Mouse (Mus musculus) kidney, embryonic 15.5 days (tissue): ENCODE data around the gene Vamp5. TPM values are rescaled to one million over a fixed set of nuclear protein-coding genes. Genes with fewer than 3 reads are reported as not detected.

Source experiments
- ATAC-seq: fragments of 200-750 bp; cut with Nextera tagmentation; replicated peaks from 2 replicates; pipeline ENCODE4 v1.8.0; 2017; ENCODE audit warnings: moderate TSS enrichment; ENCODE audit not compliant: low FRiP score
- H3K27ac ChIP-seq: fragments of 300-500 bp; sonication (generic); 2 replicates; pipeline ENCODE4 v1.5.1; 2015; ENCODE audit warnings: mild to moderate bottlenecking, inconsistent platforms
- H3K27me3 ChIP-seq: fragments of 300-500 bp; sonication (generic); 2 replicates; pipeline ENCODE4 v1.6.1; 2015; ENCODE audit warnings: inconsistent platforms
- H3K36me3 ChIP-seq: fragments of 300-500 bp; sonication (generic); 2 replicates; pipeline ENCODE4 v1.6.1; 2015; ENCODE audit warnings: inconsistent platforms
- H3K4me1 ChIP-seq: fragments of 300-500 bp; sonication (generic); 2 replicates; pipeline ENCODE4 v1.6.1; 2015; ENCODE audit warnings: inconsistent platforms
- H3K4me2 ChIP-seq: fragments of 300-500 bp; sonication (generic); 2 replicates; pipeline ENCODE4 v1.6.1; 2015; ENCODE audit warnings: moderate library complexity, mild to moderate bottlenecking, inconsistent platforms
- H3K4me3 ChIP-seq: fragments of 300-500 bp; sonication (generic); replicated peaks from 2 replicates; pipeline ENCODE4 v1.5.1; 2015; ENCODE audit warnings: mild to moderate bottlenecking, inconsistent platforms
- H3K9ac ChIP-seq: fragments of 300-500 bp; sonication (generic); 2 replicates; pipeline ENCODE4 v1.6.1; 2015; ENCODE audit warnings: mild to moderate bottlenecking, inconsistent platforms
- H3K9me3 ChIP-seq: fragments of 300-500 bp; sonication (generic); replicated peaks from 2 replicates; pipeline ENCODE4 v1.6.1; 2016; ENCODE audit warnings: inconsistent platforms
- WGBS: fragments of 180-500 bp; shearing (Covaris S2); methylation state at CpG from one replicate; pipeline ENCODE4 v1.1.7; 2015; ENCODE audit warnings: mixed read lengths; 5-methylcytosine and 5-hydroxymethylcytosine counted together
- polyA plus RNA-seq: library from polyadenylated mRNA; unstranded; fragments of >200 nt; fragmentation: Nextera tagmentation; extraction: Ambion mirVana; gene quantifications from 2 replicates; pipeline ENCODE4 v1.2.1, GENCODE M21; 2015

Vamp5 gene
- polyA plus RNA-seq, 1 experiment from 2014 or later: 40.7 TPM

DNA sequence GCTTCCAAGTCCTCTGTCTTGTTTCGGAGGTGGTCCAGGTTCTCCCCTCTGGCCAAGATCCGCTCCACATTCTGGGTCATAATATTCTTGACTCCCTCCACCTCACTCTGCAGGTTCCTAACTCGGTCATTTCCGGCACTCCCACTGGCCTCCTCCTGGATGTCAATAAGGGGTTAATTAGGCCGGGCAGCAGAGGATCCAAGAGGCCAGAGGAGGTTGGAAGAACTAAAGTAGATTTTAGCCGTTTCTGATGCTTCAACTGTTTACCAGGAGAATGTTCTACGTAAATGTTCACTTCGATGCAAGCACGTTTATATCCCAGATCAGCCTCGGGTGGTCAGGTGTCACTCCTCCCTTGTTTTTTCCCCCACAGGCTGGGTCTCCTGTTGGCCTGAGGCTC is 8.0 kb upstream of the Vamp5 start:
- H3K27me3 ChIP-seq: no peaks in the 10 kb centered on the region
- peaks cover 37% of the 10 kb centered on the region for H3K36me3 ChIP-seq
- H3K4me1 ChIP-seq: peaks cover 43% of the 10 kb centered on the region
- H3K9me3 ChIP-seq: no peaks in the 10 kb centered on the region
- H3K9ac ChIP-seq: no peak overlapping the region
- ATAC-seq: no peak
- 0 out of 2 replicates have a peak overlapping the region, but pooled peaks have one; percentile 3 for H3K4me3 ChIP-seq
- 53% methylated on average over 10 of the region's 10 CpGs for WGBS
- H3K27ac ChIP-seq: no peak overlapping the region
- H3K4me2 ChIP-seq: peak overlapping the region; percentile 65; the same call in 1 of the 2 replicates

DNA sequence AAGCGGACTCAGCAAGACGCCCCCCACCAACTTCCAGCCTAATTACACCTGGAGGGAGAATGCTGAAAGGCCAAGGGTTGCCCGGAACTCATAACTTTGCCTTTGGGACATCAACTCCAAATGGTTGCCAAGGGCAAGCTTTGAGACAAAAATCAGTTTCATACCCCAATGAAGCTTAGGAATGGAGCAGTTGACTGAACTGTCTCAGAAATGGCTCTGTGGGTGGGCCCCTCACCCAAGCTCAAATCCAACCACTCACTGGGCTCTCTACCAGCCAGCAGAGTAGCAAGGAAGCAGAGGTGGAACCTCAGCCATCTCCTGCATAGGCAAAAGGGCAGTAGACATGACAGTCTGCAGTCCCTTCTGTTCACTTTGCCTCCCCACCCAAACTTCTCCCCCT is 7.5 kb upstream of the Vamp5 start:
- Histone ChIP-seq H3K4me3 (0 out of 2 replicates have a peak overlapping the region, but pooled peaks have one; percentile 3), H3K4me2 (0 out of 2 replicates have a peak overlapping the region, but pooled peaks have one; percentile 65), H3K36me3 (peaks cover 37% of the 10 kb centered on the region), H3K27me3 (no peaks in the 10 kb centered on the region), H3K9me3 (no peaks in the 10 kb centered on the region), H3K27ac (0 out of 2 replicates have a peak overlapping the region, but pooled peaks have one; percentile 32), H3K9ac (no peak overlapping the region), H3K4me1 (peaks cover 43% of the 10 kb centered on the region)
- ATAC-seq: no peak
- WGBS: 68% methylated on average over 3 of the region's 3 CpGs

DNA sequence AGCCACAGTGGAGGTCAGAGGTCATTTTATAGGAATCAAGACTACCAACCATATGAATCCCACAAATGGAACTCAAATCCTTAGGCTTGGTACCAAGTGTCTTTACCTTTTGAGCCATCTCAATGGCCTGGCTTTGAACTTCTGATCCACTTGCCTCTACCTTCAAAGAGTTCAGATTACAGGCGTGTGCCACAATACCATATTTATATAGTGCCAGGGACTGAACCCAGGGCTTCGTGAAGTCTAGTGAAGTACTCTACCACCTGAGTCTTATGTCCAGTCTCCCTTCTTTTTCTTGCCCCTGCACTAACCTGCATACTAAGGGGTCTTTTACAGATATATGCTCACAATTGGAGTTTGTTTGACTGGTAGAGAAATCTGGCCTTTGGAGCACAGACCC is 6.3 kb upstream of the Vamp5 start:
- H3K9me3 ChIP-seq: no peaks in the 10 kb centered on the region
- peaks cover 39% of the 10 kb centered on the region for H3K4me1 ChIP-seq
- ATAC-seq: no peak
- peaks cover 37% of the 10 kb centered on the region for H3K36me3 ChIP-seq
- H3K27ac ChIP-seq: no peak overlapping the region
- H3K4me3 ChIP-seq: no peak overlapping the region
- H3K27me3 ChIP-seq: no peaks in the 10 kb centered on the region
- WGBS: 88% methylated on average over 2 of the region's 2 CpGs
- no peak overlapping the region for H3K4me2 ChIP-seq
- no peak overlapping the region for H3K9ac ChIP-seq

DNA sequence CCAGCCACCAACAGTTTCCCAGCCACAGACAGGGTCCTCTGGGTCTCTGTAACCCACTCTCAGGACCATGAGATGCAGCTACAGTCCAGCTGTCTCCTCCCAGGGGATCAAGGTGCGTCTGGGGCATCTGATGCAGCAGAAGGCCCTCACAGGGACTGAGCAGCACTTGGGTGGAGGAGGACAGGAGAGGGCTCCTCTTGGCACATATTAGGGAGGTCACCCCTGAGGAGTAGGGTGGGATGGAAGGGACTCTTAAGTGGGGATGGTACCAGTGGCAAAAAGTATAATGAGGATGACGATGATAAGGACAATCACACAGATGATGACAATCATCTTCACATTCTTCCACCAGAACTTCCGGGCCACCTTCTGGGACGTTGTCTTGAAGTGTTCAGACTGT is 5.0 kb upstream of the Vamp5 start:
- H3K4me2 ChIP-seq: no peak overlapping the region
- peaks cover 31% of the 10 kb centered on the region for H3K4me1 ChIP-seq
- no peak for ATAC-seq
- H3K9ac ChIP-seq: no peak overlapping the region
- no peak overlapping the region for H3K4me3 ChIP-seq
- WGBS: 88% methylated on average over 4 of the region's 4 CpGs
- H3K9me3 ChIP-seq: no peaks in the 10 kb centered on the region
- no peaks in the 10 kb centered on the region for H3K27me3 ChIP-seq
- H3K27ac ChIP-seq: no peak overlapping the region
- H3K36me3 ChIP-seq: peaks cover 37% of the 10 kb centered on the region

DNA sequence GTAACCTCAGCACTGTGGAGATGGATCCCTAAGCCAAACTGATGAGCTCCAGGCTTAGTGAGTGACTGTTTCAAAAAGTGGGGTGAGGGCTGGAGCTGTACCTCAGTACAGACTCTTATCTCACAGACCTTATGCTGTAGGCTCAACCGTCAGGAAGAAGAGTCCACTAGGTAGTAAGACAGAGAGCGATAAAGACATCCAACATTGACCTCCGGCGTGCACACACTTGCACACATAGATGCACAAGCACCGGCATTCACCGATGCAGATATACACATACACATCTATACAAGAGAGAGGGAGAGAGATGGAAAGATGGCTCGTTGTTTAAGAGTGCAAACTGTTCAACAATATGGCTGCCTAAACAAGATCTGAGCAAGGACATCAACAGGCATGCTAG is 3.7 kb upstream of the Vamp5 start:
- WGBS: 95% methylated on average over 7 of the region's 7 CpGs

DNA sequence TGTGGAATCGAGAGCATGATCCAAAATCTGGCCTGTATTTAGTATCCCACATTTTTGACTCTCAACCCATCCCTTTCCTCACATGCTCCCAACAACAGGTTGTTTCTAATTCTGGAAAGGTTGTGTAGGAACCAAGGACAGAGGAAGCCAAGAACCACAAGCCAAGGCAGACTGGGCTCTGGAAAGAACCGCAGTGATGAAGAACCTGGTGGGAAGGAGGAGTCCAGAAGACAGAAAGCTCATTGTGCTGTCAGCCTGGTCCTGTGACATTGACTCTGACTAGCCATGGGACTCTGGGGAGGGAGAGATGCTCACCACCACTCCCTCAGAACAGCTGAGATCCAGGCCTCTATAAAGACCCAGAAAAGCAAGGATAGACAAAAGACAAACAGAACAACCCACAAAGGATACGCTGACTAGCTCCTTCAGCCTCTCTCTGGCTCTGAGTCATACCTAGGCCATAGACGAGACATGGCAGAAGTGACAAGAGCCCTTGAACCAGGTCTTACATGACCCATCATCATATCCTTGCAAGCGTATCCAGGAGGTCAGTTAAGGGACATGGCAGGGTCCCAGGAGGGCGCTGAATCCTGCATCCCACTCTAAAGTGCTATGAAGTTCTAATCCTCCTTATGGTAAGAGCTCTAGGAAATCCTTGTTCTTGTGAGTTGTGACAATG is 3.0 kb upstream of the Vamp5 start:
- H3K9me3 ChIP-seq: no peaks in the 10 kb centered on the region
- no peak overlapping the region for H3K4me3 ChIP-seq
- no peak overlapping the region for H3K9ac ChIP-seq
- 88% methylated on average over 6 of the region's 6 CpGs for WGBS
- no peak for ATAC-seq
- peaks cover 15% of the 10 kb centered on the region for H3K27me3 ChIP-seq
- no peak overlapping the region for H3K4me2 ChIP-seq
- H3K4me1 ChIP-seq: peaks cover 19% of the 10 kb centered on the region
- H3K27ac ChIP-seq: no peak overlapping the region
- peaks cover 37% of the 10 kb centered on the region for H3K36me3 ChIP-seq

More for the DNA sequence above, 3.7 kb upstream of the Vamp5 start:
- H3K27ac ChIP-seq: no peak overlapping the region
- H3K9me3 ChIP-seq: no peaks in the 10 kb centered on the region
- H3K4me1 ChIP-seq: peaks cover 25% of the 10 kb centered on the region
- peaks cover 12% of the 10 kb centered on the region for H3K27me3 ChIP-seq
- no peak for ATAC-seq
- H3K9ac ChIP-seq: no peak overlapping the region
- H3K4me2 ChIP-seq: no peak overlapping the region
- no peak overlapping the region for H3K4me3 ChIP-seq
- H3K36me3 ChIP-seq: peaks cover 37% of the 10 kb centered on the region

DNA sequence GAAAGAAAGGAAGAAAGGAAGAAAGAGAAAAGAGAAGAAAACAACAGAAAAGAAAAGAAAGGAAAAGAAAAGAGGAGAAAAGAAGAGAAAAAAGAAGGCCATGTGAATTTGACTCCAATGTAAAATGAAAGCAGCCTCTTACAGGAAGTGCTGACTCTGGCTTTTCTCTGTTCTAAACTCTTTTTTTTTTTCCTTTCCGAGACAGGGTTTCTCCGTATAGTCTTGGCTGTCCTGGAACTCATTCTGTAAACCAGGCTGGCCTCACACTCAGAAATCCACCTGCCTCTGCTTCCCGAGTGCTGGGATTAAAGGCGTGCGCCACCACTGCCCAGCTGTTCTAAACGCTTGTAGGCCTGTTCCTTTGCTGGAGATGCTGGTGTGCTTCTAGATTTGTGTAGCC is 2.2 kb upstream of the Vamp5 start:
- Histone ChIP-seq H3K27ac (no peak overlapping the region), H3K27me3 (peaks cover 15% of the 10 kb centered on the region), H3K9me3 (no peaks in the 10 kb centered on the region), H3K36me3 (peaks cover 32% of the 10 kb centered on the region), H3K9ac (no peak overlapping the region), H3K4me1 (peaks cover 11% of the 10 kb centered on the region), H3K4me2 (no peak overlapping the region), H3K4me3 (no peak overlapping the region)
- no peak for ATAC-seq
- 82% methylated on average over 6 of the region's 6 CpGs for WGBS

DNA sequence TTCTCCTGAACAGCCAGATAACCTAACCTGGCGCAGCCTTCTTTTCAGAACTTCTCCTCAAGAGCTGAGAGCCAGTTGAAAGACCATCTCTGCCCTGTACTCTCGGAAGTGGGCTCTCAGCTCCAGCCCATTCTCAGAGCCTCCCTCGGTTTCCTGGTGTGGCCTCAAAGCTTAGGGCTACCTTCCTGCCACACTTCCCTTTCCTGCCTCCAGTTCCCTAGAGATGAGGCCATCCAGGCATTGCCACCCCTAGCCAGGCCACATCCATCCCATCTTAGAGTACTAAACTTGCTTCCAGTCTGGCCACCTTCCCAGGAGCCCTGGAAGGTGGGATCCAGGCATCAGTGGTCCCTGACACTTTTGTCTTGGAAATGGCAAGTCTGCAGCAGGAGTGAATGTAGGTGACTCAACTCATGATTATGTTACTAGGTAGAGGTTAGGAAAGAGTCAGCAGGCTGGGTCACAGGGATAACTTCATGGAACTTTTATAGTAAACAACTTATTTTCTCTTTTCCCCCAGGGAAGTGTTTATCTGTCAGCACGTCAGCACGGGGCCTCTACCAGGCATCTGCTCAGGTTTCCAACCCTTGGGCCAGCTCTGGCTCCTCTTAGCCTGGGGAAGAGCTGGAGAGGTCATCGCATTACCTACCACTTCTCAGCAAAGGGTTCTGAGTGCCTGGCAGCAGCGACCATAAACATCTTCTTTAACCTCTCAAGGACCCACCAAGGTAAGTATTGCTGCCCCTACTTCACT is 714 bp downstream of the Vamp5 start:
- peak overlapping the region; percentile 57 for H3K4me3 ChIP-seq
- H3K9me3 ChIP-seq: no peaks in the 10 kb centered on the region
- H3K4me1 ChIP-seq: peaks cover 9% of the 10 kb centered on the region
- peak overlapping the region; percentile 39; the same call in 1 of the 2 replicates for H3K9ac ChIP-seq
- ATAC-seq: peak; percentile 3; the same call in 1 of the 2 replicates
- H3K27ac ChIP-seq: peak overlapping the region; percentile 77
- peaks cover 7% of the 10 kb centered on the region for H3K36me3 ChIP-seq
- WGBS: 34% methylated on average over 7 of the region's 7 CpGs
- peak overlapping the region; percentile 78 for H3K4me2 ChIP-seq
- H3K27me3 ChIP-seq: peaks cover 15% of the 10 kb centered on the region

DNA sequence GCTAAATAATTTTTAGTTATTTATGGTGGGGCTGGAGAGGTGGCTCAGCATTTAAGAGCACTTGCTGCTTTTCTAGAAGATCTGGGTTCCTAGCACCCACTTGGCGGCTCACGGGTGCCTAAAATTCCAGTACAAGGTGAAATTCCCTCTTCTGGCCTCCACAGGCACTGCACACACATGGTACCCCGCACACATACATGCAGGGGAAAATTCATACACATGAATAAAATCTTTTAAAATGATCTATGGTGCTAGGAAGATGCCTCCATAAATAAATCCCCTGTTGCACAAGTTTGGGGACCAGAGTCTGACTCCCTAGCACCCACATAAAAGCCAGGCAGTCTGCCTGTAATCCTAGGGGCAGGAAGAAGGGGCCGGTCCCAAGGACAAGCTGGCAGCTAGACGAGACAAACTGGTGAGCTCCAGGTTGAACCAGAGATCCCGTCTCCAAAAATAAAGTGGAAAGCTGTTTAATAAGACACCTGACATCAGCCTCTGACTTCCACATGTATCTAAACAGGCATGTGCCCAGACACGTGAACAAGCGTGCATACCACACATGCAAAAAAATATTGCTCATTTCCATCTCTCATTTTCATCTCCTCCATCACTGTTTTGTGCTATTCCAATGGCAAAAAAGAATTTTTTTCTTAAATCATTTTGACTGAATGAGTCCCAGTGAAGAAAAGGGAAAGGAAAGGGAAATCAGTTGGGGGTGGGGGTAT is 1.6 kb downstream of the Vamp5 start:
- Histone ChIP-seq H3K27me3 (peaks cover 15% of the 10 kb centered on the region), H3K9ac (no peak overlapping the region), H3K4me2 (peak overlapping the region; percentile 78), H3K9me3 (no peaks in the 10 kb centered on the region), H3K4me1 (peaks cover 13% of the 10 kb centered on the region), H3K36me3 (no peaks in the 10 kb centered on the region), H3K27ac (peak overlapping the region; percentile 77; the same call in 1 of the 2 replicates), H3K4me3 (peak overlapping the region; percentile 57)
- WGBS: 86% methylated on average over 8 of the region's 8 CpGs
- no peak for ATAC-seq

DNA sequence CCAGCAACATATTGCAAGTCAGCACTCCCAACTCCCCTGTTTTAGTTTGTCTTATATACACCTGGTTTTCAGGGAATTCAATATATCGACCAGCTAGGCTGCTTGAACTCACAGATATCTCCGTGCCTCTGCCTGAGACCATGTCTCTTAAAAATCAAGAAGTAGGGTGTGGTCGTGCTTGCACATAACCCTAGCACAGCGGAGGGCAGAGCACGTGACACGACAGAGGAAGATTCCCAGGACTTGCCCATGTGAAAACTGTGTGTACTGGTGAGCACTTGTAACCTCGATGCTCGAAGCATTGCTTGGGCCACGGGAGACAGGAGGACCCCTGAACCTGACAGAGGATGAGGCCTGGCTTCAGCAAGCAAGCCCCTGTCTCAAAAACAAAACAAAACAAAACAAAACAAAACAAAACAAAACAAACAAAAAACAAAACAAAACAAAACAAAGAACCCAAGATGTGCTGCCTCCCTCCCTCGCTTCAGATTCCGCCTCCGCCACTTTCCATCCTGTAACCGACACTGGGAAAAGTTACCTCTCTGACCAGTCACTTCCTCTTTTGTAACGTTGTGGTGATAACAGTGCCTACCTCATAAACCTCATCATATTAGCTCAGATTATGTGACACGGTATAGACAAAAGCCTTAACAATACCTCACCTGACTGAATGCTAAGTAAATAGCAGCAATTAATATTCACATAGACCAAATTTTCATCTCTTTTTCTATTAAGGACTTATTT is 5.3 kb downstream of the Vamp5 start:
- no peak overlapping the region for H3K9ac ChIP-seq

DNA sequence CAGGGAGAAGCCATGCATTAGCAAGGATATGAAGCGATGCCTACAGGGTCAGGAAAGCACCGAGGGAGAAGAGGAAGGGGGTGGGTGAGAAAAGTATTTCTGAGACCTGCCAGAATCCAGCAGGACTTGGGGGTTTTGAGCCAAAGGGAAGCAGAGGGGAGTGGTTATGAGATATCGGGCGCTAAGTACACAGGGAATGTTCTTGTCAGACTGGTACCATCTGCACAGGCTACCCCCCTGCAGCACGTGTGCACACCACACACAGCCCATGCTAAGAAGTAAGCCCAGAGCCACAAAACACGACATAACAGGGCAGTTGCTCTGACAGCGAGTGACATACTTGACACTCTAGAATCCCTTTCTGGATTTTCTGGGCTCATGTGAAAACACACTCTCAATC is 6.1 kb downstream of the Vamp5 start:
- 66% methylated on average over 7 of the region's 7 CpGs for WGBS
- no peak for ATAC-seq

More for the DNA sequence above, 5.3 kb downstream of the Vamp5 start:
- no peak overlapping the region for H3K4me3 ChIP-seq
- no peaks in the 10 kb centered on the region for H3K36me3 ChIP-seq
- WGBS: 80% methylated on average over 15 of the region's 15 CpGs
- H3K27ac ChIP-seq: no peak overlapping the region
- H3K27me3 ChIP-seq: peaks cover 14% of the 10 kb centered on the region
- no peak for ATAC-seq
- H3K4me2 ChIP-seq: no peak overlapping the region
- peaks cover 18% of the 10 kb centered on the region for H3K4me1 ChIP-seq
- no peaks in the 10 kb centered on the region for H3K9me3 ChIP-seq

More for the DNA sequence above, 6.1 kb downstream of the Vamp5 start:
- no peaks in the 10 kb centered on the region for H3K9me3 ChIP-seq
- no peak overlapping the region for H3K4me3 ChIP-seq
- no peaks in the 10 kb centered on the region for H3K36me3 ChIP-seq
- no peak overlapping the region for H3K4me2 ChIP-seq
- H3K4me1 ChIP-seq: peaks cover 15% of the 10 kb centered on the region
- H3K27me3 ChIP-seq: peaks cover 6% of the 10 kb centered on the region
- no peak overlapping the region for H3K9ac ChIP-seq
- H3K27ac ChIP-seq: no peak overlapping the region
